Mouse (Mus musculus): ENCODE data around the gene Alkbh3.

The Alkbh3 gene

GRCm38 (mm10) chr2:94035428-94036331 is 25.1 kb upstream of the Alkbh3 start:
- TF ChIP-seq GATA4 (IDR thresholded peaks at IDR 0.05; ENCODE audit: insufficient replicate concordance, low read length) = no peak

- no peak for TF ChIP-seq GATA4 (IDR thresholded peaks at IDR 0.05; ENCODE audit: insufficient replicate concordance, low read length)
Observed at GRCm38 (mm10) chr2:94030602-94031001, 20.0 kb upstream of the Alkbh3 start.

- no peak for TF ChIP-seq GATA4 (IDR thresholded peaks at IDR 0.05; ENCODE audit: insufficient replicate concordance, low read length)
Observed at GRCm38 (mm10) chr2:94024637-94025036, 14.0 kb upstream of the Alkbh3 start.

GRCm38 (mm10) chr2:94002331-94002730 is 8.3 kb downstream of the Alkbh3 start:
- no peak for TF ChIP-seq GATA4 (IDR thresholded peaks at IDR 0.05; ENCODE audit: insufficient replicate concordance, low read length)

GRCm38 (mm10) chr2:94001918-94002317 is 8.7 kb downstream of the Alkbh3 start:
- TF ChIP-seq GATA4 (IDR thresholded peaks at IDR 0.05; ENCODE audit: insufficient replicate concordance, low read length) = no peak

- no peak for TF ChIP-seq GATA4 (IDR thresholded peaks at IDR 0.05; ENCODE audit: insufficient replicate concordance, low read length)
Observed at GRCm38 (mm10) chr2:94001411-94001810, 9.2 kb downstream of the Alkbh3 start.

GRCm38 (mm10) chr2:93996254-93996653 is 14.4 kb downstream of the Alkbh3 start, which contains the start of gene Gm27027:
TSS of gene Gm27027 (minus strand) at chr2:93996354.
- TF ChIP-seq GATA4 (IDR thresholded peaks at IDR 0.05; ENCODE audit: insufficient replicate concordance, low read length) = no peak

GRCm38 (mm10) chr2:93992810-93993209 is 17.8 kb downstream of the Alkbh3 start:
- no peak for TF ChIP-seq GATA4 (IDR thresholded peaks at IDR 0.05; ENCODE audit: insufficient replicate concordance, low read length)

GRCm38 (mm10) chr2:93992259-93992658 is 18.3 kb downstream of the Alkbh3 start:
- no peak for TF ChIP-seq GATA4 (IDR thresholded peaks at IDR 0.05; ENCODE audit: insufficient replicate concordance, low read length)

- TF ChIP-seq GATA4 (IDR thresholded peaks at IDR 0.05; ENCODE audit: insufficient replicate concordance, low read length) = peak; percentile 74
Observed at GRCm38 (mm10) chr2:93991336-93991735, 19.3 kb downstream of the Alkbh3 start.

GRCm38 (mm10) chr2:93988440-93988839 is 22.2 kb downstream of the Alkbh3 start:
- no peak for TF ChIP-seq GATA4 (IDR thresholded peaks at IDR 0.05; ENCODE audit: insufficient replicate concordance, low read length)

GRCm38 (mm10) chr2:93982457-93983235 is 28.0 kb downstream of the Alkbh3 start:
- no peak for TF ChIP-seq GATA4 (IDR thresholded peaks at IDR 0.05; ENCODE audit: insufficient replicate concordance, low read length)

- no peak for TF ChIP-seq GATA4 (IDR thresholded peaks at IDR 0.05; ENCODE audit: insufficient replicate concordance, low read length)
Observed at GRCm38 (mm10) chr2:93979249-93980120, 31.1 kb downstream of the Alkbh3 start.

GRCm38 (mm10) chr2:93976436-93977252 is 34.0 kb downstream of the Alkbh3 start:
- no peak for TF ChIP-seq GATA4 (IDR thresholded peaks at IDR 0.05; ENCODE audit: insufficient replicate concordance, low read length)

Measured in liver, adult (tissue).